Mouse (Mus musculus): ENCODE results near the gene Gm21698. TPM values are rescaled to one million over a fixed set of nuclear protein-coding genes. Genes with fewer than 3 reads are reported as not detected.
A peak's percentile ranks its signal among the peaks of the same experiment; 100 is the strongest.
"Not testable (repeated sequence)": the region's sequence is repeated elsewhere in the genome, so short reads cannot be mapped to it uniquely, and the experiment has no call there.

The Gm21698 gene
- polyA plus RNA-seq (2015; fragmentation: Nextera tagmentation; extraction: Ambion mirVana): not detected in 2 replicates

GRCm38 (mm10) chr5:25988550-25988949 lies at the start of gene Gm21698:
Gm21698 (minus strand) TSS chr5:25988650.
- not testable (repeated sequence) for H3K4me3 ChIP-seq (replicated peaks; ENCODE audit: low read depth, low read length); H3K27ac ChIP-seq; ATAC-seq (replicated peaks; ENCODE audit: low FRiP score, low read depth); H3K4me1 ChIP-seq (replicated peaks; ENCODE audit: insufficient read depth, low read length); H3K9ac ChIP-seq (ENCODE audit: low read depth, low read length); H3K27me3 ChIP-seq (ENCODE audit: insufficient read depth, low read length); H3K36me3 ChIP-seq (ENCODE audit: insufficient read depth, low read length); H3K9me3 ChIP-seq (replicated peaks; ENCODE audit: low read length); DNase-seq (ENCODE audit: low spot score); H3K4me2 ChIP-seq (ENCODE audit: low read length)
- WGBS: no CpG with 5 or more reads among the region's 3 CpGs

DNA sequence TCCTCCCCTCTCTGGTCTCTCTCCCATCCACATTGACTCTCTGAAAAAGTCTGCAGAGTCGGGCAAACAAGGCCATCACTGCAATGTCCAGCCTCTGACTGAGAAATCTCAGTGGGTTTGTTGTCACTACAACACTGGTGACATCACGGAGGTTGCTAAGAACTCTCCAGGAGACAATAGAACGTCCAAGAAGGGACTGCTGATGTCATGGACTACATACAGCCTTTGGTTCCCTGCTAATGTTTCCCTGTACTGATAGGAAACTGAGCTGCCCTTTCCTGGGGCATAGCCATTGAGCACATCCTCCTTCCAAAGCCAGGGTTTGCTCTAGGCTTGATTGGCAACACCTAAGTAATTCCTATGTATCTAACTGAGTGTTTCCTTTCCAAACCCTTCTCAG lies 34.4 kb upstream of the Gm21698 start, which contains the start of gene Gm5862:
Gene Gm5862, minus strand, starts transcription at position 101 of the 400 bp plus-strand sequence.
- not testable (repeated sequence) for ATAC-seq (replicated peaks; ENCODE audit: low FRiP score, low read depth); H3K27ac ChIP-seq; H3K9me3 ChIP-seq (replicated peaks; ENCODE audit: low read length); H3K27me3 ChIP-seq (ENCODE audit: insufficient read depth, low read length); DNase-seq (ENCODE audit: low spot score); H3K4me3 ChIP-seq (replicated peaks; ENCODE audit: low read depth, low read length); H3K4me1 ChIP-seq (replicated peaks; ENCODE audit: insufficient read depth, low read length); H3K4me2 ChIP-seq (ENCODE audit: low read length); H3K9ac ChIP-seq (ENCODE audit: low read depth, low read length); H3K36me3 ChIP-seq (ENCODE audit: insufficient read depth, low read length)
- no CpG with 5 or more reads among the region's 3 CpGs for WGBS

DNA sequence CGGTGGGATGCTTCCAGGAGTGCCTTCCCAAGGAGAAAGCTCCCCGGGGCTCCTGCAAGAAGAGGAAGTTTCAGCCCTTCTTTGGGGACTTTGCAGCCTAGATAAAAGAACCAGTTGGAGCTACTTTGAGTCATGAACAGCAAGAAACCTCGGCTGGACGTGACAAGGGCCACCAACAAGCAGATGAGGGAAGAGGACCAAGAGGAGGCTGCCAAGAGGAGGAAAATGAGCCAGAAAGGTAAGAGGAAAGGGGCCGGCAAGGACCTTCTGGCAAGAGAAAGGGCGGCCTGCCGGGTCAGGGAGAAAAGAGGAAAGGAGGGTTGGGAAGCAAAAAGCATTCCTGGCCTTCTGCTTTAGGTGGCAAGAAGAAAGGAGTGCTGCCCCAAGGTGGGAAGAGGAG lies 19.2 kb upstream of the Gm21698 start:
- not testable (repeated sequence) for DNase-seq (ENCODE audit: low spot score); ATAC-seq (replicated peaks; ENCODE audit: low FRiP score, low read depth); H3K27ac ChIP-seq; H3K4me2 ChIP-seq (ENCODE audit: low read length); H3K4me3 ChIP-seq (replicated peaks; ENCODE audit: low read depth, low read length); H3K27me3 ChIP-seq (ENCODE audit: insufficient read depth, low read length); H3K4me1 ChIP-seq (replicated peaks; ENCODE audit: insufficient read depth, low read length); H3K9ac ChIP-seq (ENCODE audit: low read depth, low read length); H3K9me3 ChIP-seq (replicated peaks; ENCODE audit: low read length); H3K36me3 ChIP-seq (ENCODE audit: insufficient read depth, low read length)
- 70% methylated on average over 6 of the region's 7 CpGs for WGBS

DNA sequence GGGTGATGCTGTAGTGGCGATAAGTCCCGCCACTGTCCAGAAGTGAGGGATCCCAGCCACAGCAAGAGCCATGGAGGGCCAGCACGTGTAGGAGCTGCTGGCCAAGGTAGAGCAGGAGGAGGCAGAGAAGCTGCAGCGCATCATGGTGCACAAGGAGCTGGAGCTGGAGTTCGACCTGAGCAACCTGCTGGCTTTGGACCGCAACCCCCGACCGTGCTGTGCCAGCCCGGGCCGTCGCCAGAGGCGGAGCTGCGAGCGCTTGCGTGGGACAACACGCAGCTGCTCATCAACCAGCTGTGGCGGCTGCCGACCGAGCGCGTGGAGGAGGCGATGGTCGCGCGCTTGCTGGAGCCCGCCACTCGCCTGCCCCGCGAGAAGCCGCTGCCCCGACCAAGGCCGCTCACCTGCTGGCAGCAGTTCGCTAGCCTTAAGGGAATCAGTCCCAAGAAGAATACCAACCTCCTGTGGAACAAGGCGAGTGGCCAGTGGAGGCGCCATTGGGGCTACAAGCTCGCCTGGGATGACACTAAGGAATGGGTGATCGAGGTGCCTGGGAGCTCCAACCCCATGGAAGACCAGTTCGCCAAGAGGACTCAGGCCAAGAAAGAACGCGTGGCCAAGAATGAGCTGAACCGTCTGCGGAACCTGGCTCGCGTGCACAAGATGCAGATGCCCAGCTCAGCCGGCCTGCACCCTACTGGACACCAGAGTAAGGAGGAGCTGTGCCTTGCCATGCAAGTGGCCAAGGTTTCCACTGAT lies 18.7 kb upstream of the Gm21698 start:
- H3K27me3 ChIP-seq (ENCODE audit: insufficient read depth, low read length); H3K36me3 ChIP-seq (ENCODE audit: insufficient read depth, low read length); H3K9me3 ChIP-seq (replicated peaks; ENCODE audit: low read length); H3K4me1 ChIP-seq (replicated peaks; ENCODE audit: insufficient read depth, low read length); H3K27ac ChIP-seq; H3K9ac ChIP-seq (ENCODE audit: low read depth, low read length): not testable (repeated sequence)
- Histone ChIP-seq H3K4me3 (replicated peaks; ENCODE audit: low read depth, low read length) (peak overlapping the region; percentile 27), H3K4me2 (ENCODE audit: low read length) (peak overlapping the region; percentile 51)
- 23% methylated on average over 42 of the region's 45 CpGs for WGBS
- ATAC-seq (replicated peaks; ENCODE audit: low FRiP score, low read depth) (peak; percentile 84), DNase-seq (ENCODE audit: low spot score) (peak; percentile 34)

GRCm38 (mm10) chr5:26004698-26005097 lies 16.2 kb upstream of the Gm21698 start, which contains the start of gene Gm1979:
Gm1979 (minus strand) TSS chr5:26004798.
- H3K4me2 ChIP-seq (ENCODE audit: low read length); H3K27ac ChIP-seq; DNase-seq (ENCODE audit: low spot score); H3K9ac ChIP-seq (ENCODE audit: low read depth, low read length); ATAC-seq (replicated peaks; ENCODE audit: low FRiP score, low read depth); H3K36me3 ChIP-seq (ENCODE audit: insufficient read depth, low read length); H3K27me3 ChIP-seq (ENCODE audit: insufficient read depth, low read length); H3K4me3 ChIP-seq (replicated peaks; ENCODE audit: low read depth, low read length); H3K4me1 ChIP-seq (replicated peaks; ENCODE audit: insufficient read depth, low read length); H3K9me3 ChIP-seq (replicated peaks; ENCODE audit: low read length): not testable (repeated sequence)
- 100% methylated on average over 1 of the region's 2 CpGs for WGBS

GRCm38 (mm10) chr5:25972563-25972962 lies 15.9 kb downstream of the Gm21698 start, which contains the start of gene Gm21680:
Gm21680 (minus strand) TSS chr5:25972663.
- H3K27me3 ChIP-seq (ENCODE audit: insufficient read depth, low read length); H3K4me2 ChIP-seq (ENCODE audit: low read length); H3K9me3 ChIP-seq (replicated peaks; ENCODE audit: low read length); H3K4me1 ChIP-seq (replicated peaks; ENCODE audit: insufficient read depth, low read length); ATAC-seq (replicated peaks; ENCODE audit: low FRiP score, low read depth); H3K27ac ChIP-seq; H3K36me3 ChIP-seq (ENCODE audit: insufficient read depth, low read length); DNase-seq (ENCODE audit: low spot score); H3K9ac ChIP-seq (ENCODE audit: low read depth, low read length); H3K4me3 ChIP-seq (replicated peaks; ENCODE audit: low read depth, low read length): not testable (repeated sequence)
- no CpG with 5 or more reads among the region's 2 CpGs for WGBS

DNA sequence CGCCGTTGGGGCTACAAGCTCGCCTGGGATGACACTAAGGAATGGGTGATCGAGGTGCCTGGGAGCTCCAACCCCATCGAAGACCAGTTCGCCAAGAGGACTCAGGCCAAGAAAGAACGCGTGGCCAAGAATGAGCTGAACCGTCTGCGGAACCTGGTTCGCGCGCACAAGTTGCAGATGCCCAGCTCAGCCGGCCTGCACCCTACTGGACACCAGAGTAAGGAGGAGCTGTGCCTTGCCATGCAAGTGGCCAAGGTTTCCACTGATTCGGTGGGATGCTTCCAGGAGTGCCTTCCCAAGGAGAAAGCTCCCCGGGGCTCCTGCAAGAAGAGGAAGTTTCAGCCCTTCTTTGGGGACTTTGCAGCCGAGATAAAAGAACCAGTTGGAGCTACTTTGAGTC lies 31.4 kb downstream of the Gm21698 start:
- H3K9me3 ChIP-seq (replicated peaks; ENCODE audit: low read length); H3K27ac ChIP-seq; H3K9ac ChIP-seq (ENCODE audit: low read depth, low read length); H3K4me1 ChIP-seq (replicated peaks; ENCODE audit: insufficient read depth, low read length); H3K27me3 ChIP-seq (ENCODE audit: insufficient read depth, low read length); H3K36me3 ChIP-seq (ENCODE audit: insufficient read depth, low read length); H3K4me2 ChIP-seq (ENCODE audit: low read length); ATAC-seq (replicated peaks; ENCODE audit: low FRiP score, low read depth); DNase-seq (ENCODE audit: low spot score); H3K4me3 ChIP-seq (replicated peaks; ENCODE audit: low read depth, low read length): not testable (repeated sequence)
- 66% methylated on average over 16 of the region's 17 CpGs for WGBS

DNA sequence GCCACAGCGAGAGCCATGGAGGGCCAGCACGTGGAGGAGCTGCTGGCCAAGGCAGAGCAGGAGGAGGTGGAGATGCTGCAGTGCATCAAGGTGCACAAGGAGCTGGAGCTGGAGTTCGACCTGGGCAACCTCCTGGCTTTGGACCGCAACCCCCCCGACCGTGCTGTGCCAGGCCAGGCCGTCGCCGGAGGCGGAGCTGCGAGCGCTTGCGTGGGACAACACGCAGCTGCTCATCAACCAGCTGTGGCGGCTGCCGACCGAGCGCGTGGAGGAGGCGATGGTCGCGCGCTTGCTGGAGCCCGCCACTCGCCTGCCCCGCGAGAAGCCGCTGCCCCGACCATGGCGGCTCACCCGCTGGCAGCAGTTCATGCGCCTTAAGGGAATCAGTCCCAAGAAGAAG lies 31.8 kb downstream of the Gm21698 start:
- H3K9ac ChIP-seq (ENCODE audit: low read depth, low read length); DNase-seq (ENCODE audit: low spot score); H3K27ac ChIP-seq; H3K9me3 ChIP-seq (replicated peaks; ENCODE audit: low read length); H3K4me3 ChIP-seq (replicated peaks; ENCODE audit: low read depth, low read length); H3K36me3 ChIP-seq (ENCODE audit: insufficient read depth, low read length); H3K4me1 ChIP-seq (replicated peaks; ENCODE audit: insufficient read depth, low read length); H3K27me3 ChIP-seq (ENCODE audit: insufficient read depth, low read length): not testable (repeated sequence)
- peak; percentile 52; the same call in 1 of the 2 replicates for ATAC-seq (replicated peaks; ENCODE audit: low FRiP score, low read depth)
- 35% methylated on average over 30 of the region's 32 CpGs for WGBS
- H3K4me2 ChIP-seq (ENCODE audit: low read length): peak overlapping the region; percentile 32

- ATAC-seq (replicated peaks; ENCODE audit: low FRiP score, low read depth); H3K9ac ChIP-seq (ENCODE audit: low read depth, low read length); DNase-seq (ENCODE audit: low spot score); H3K9me3 ChIP-seq (replicated peaks; ENCODE audit: low read length); H3K4me2 ChIP-seq (ENCODE audit: low read length); H3K4me1 ChIP-seq (replicated peaks; ENCODE audit: insufficient read depth, low read length); H3K27me3 ChIP-seq (ENCODE audit: insufficient read depth, low read length); H3K36me3 ChIP-seq (ENCODE audit: insufficient read depth, low read length); H3K4me3 ChIP-seq (replicated peaks; ENCODE audit: low read depth, low read length); H3K27ac ChIP-seq: not testable (repeated sequence)
- WGBS: 80% methylated on average over 2 of the region's 2 CpGs
These were observed 34.1 kb downstream of the Gm21698 start, which contains the start of gene Gm21671 for GRCm38 (mm10) chr5:25954317-25954716. Gm21671 (minus strand) TSS chr5:25954417.
